Mouse (Mus musculus) ES-E14 (cell line): ENCODE measurements around the gene Fam43a. TPM values are rescaled to one million over a fixed set of nuclear protein-coding genes. Genes with fewer than 3 reads are reported as not detected.

Experiments
- DNase-seq: peaks from one replicate; pipeline ENCODE4 v3.0.0-alpha.2; 2013; ENCODE audit warnings: low read depth, low spot score
- H3K27ac ChIP-seq: 2 replicates; pipeline ENCODE4 v1.5.1; 2012; ENCODE audit warnings: low read depth, mild to moderate bottlenecking, low read length, moderate library complexity, mixed read lengths; ENCODE audit not compliant: poor library complexity, insufficient read depth, severe bottlenecking
- H3K36me3 ChIP-seq: 2 replicates; pipeline ENCODE4 v1.6.1; 2012; ENCODE audit warnings: mild to moderate bottlenecking, low read length, moderate library complexity, mixed read lengths; ENCODE audit not compliant: control insufficient read depth, poor library complexity, insufficient read depth, severe bottlenecking
- H3K4me1 ChIP-seq, 2 experiments: fragments of 150-350 bp in 1 of 2; sonication (generic) in 1 of 2; 2 replicates each; pipeline ENCODE4 v1.6.1; 2012; ENCODE audit warnings: low read length in 2 of 2, mild to moderate bottlenecking in 1 of 2, mixed read lengths in 1 of 2; ENCODE audit not compliant: control insufficient read depth in 2 of 2, insufficient read depth in 2 of 2, poor library complexity in 1 of 2
- H3K4me3 ChIP-seq, 2 experiments: fragments of 150-350 bp in 1 of 2; sonication (generic) in 1 of 2; 2 replicates each; pipeline ENCODE4 v1.5.1; 2012; ENCODE audit warnings: low read length in 2 of 2, low read depth in 1 of 2, mild to moderate bottlenecking in 1 of 2, mixed read lengths in 1 of 2; ENCODE audit not compliant: insufficient read depth in 1 of 2, poor library complexity in 1 of 2, severe bottlenecking in 1 of 2
- H3K9ac ChIP-seq: 2 replicates; pipeline ENCODE4 v1.6.1; 2012; ENCODE audit warnings: low read depth, mild to moderate bottlenecking, low read length, mixed read lengths; ENCODE audit not compliant: poor library complexity, insufficient read depth, severe bottlenecking
- H3K9me3 ChIP-seq: fragments of 150-350 bp; sonication (generic); 2 replicates; pipeline ENCODE4 v1.6.1; 2012; ENCODE audit warnings: low read depth, mild to moderate bottlenecking, low read length; ENCODE audit not compliant: control insufficient read depth, insufficient read depth
- CHD2 ChIP-seq: IDR thresholded peaks from 2 replicates; pipeline ENCODE4 v1.6.1; 2014; ENCODE audit warnings: mild to moderate bottlenecking, low read depth, low read length, inconsistent platforms
- HCFC1 ChIP-seq: IDR thresholded peaks from 2 replicates; pipeline ENCODE4 v1.6.1; 2012; ENCODE audit warnings: low read length, inconsistent platforms, borderline replicate concordance; ENCODE audit not compliant: insufficient read depth
- MAFK ChIP-seq: IDR thresholded peaks from 2 replicates; pipeline ENCODE4 v1.6.1; 2014; ENCODE audit warnings: mild to moderate bottlenecking, low read depth, low read length, inconsistent platforms; ENCODE audit not compliant: insufficient read depth
- ZC3H11A ChIP-seq: IDR thresholded peaks from 2 replicates; pipeline ENCODE4 v1.6.1; 2012; ENCODE audit warnings: low read depth, mild to moderate bottlenecking, inconsistent platforms, low read length, borderline replicate concordance
- ZNF384 ChIP-seq: IDR thresholded peaks from 2 replicates; pipeline ENCODE4 v1.6.1; 2012; ENCODE audit warnings: low read depth, low read length, inconsistent platforms
- in situ Hi-C, 2 experiments: fragments of 600-800 bp; cut with MboI; formaldehyde crosslinking; loops; one replicate each; pipeline ENCODE4 v1.15.1; 2025; ENCODE audit warnings: low sequenced_read_pairs in 2 of 2, inconsistent platforms in 1 of 2; ENCODE audit not compliant: unreplicated experiment in 2 of 2
- total RNA-seq: library from RNA; depleted of rRNA; stranded (reverse); fragments of 300-350 nt; gene quantifications from 2 replicates; pipeline ENCODE4 v1.2.3, GENCODE M21; 2012

The Fam43a gene
- total RNA-seq, 1 experiment: 22.2 TPM

DNA sequence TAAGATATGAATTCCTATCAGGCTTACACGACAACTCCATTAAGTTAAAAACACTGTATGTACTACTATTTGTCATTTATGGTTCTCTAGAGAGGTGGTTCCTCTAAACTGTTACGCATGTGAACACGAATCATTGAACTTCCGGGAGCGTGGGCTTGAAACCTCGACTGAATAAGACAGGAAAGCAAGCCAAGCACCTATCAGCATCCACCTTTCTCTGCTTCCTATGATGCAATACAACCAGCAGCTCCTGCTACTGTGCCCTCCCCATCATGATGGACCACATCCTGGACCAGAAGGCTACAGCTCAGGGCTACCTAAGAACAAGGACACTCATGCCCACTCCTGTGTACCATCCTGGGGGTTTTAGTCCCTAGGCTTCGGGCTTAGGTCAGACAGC lies 24.1 kb downstream of the Fam43a start:
- H3K27ac ChIP-seq: no peak overlapping the region

DNA sequence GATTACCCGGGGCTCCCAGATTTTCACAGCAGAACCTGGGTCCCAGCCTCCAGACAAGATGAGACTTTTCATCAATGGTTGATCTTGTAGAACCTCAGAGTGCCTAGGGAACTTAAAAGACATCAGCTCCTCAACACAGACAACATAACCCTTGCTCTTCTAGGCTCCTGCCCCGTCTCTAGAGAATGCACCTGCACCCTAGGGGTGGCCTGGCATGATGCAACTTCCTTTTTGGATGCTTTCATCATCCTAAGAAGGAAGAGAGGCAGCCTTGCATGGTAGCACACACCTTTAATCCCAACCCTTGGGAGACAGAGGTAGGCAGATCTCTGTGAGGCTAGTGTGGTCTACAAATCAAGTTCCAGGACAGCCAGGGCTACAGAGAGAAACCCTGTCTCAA lies 25.1 kb downstream of the Fam43a start:
- Histone ChIP-seq H3K4me3 (no peak overlapping the region), H3K4me1 (peaks cover 2 to 5% of the 10 kb centered on the region in 2 experiments), H3K9ac (no peak overlapping the region), H3K36me3 (no peaks in the 10 kb centered on the region), H3K9me3 (no peaks in the 10 kb centered on the region), H3K27ac (no peak overlapping the region)
- no peak for DNase-seq
- TF ChIP-seq CHD2: no peak
- no peak for TF ChIP-seq HCFC1
- no peak for TF ChIP-seq MAFK
- TF ChIP-seq ZC3H11A: no peak
- TF ChIP-seq ZNF384: no peak
- in situ Hi-C loops: no loop called here

More for the DNA sequence above, 24.1 kb downstream of the Fam43a start:
- Histone ChIP-seq H3K9ac (no peak overlapping the region), H3K36me3 (no peaks in the 10 kb centered on the region), H3K4me1 (peaks cover 2 to 5% of the 10 kb centered on the region in 2 experiments), H3K9me3 (no peaks in the 10 kb centered on the region), H3K4me3 (no peak overlapping the region)
- no peak for DNase-seq
- TF ChIP-seq ZNF384 (no peak), MAFK (no peak), CHD2 (no peak), ZC3H11A (no peak), HCFC1 (no peak)
- in situ Hi-C loops: no loop called here

DNA sequence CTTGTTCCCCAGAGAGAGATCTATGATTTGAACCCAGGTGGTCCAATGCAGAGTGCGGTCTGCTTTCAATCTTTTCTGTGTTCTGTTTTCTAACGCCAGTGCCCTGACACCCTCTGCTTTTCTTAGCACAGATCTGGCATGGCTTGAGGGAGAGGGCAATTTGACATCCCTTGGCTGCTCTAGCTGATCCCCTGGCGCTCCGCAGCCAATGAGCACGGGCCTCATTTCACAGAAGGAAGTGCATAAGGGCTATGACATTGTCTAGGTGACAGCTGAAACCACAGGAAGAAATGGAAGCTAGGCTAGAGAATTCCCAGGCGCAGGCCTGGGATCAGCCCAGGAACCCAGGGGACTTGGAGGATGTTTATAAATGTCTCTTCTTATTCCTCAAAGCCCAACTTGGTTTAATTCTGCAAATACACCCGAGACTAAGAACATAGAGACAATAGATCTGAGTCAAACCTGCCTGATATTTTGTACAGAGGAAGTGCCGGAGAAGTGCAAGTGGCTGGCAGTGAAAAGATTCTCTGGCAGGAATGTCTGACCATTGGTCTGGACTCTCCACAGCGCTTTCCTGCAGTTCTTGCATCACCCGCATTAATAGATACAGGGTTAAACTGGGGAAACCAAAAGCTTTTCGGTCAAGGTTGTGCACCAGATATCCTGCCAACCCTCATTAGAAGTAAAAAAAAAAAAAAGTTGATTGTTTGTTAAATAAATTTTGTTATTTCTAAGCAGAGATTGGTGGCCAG lies 28.2 kb downstream of the Fam43a start:
- no peaks in the 10 kb centered on the region for H3K9me3 ChIP-seq
- H3K4me3 ChIP-seq: no peak overlapping the region
- H3K27ac ChIP-seq: no peak overlapping the region
- no peak for TF ChIP-seq ZNF384
- no peak for TF ChIP-seq HCFC1
- TF ChIP-seq ZC3H11A: no peak
- TF ChIP-seq MAFK: no peak
- no peak for TF ChIP-seq CHD2
- no peak overlapping the region for H3K9ac ChIP-seq
- in situ Hi-C loops: no loop called here
- no peaks in the 10 kb centered on the region for H3K36me3 ChIP-seq
- no peak for DNase-seq
- peaks cover 2 to 5% of the 10 kb centered on the region in 2 experiments for H3K4me1 ChIP-seq

DNA sequence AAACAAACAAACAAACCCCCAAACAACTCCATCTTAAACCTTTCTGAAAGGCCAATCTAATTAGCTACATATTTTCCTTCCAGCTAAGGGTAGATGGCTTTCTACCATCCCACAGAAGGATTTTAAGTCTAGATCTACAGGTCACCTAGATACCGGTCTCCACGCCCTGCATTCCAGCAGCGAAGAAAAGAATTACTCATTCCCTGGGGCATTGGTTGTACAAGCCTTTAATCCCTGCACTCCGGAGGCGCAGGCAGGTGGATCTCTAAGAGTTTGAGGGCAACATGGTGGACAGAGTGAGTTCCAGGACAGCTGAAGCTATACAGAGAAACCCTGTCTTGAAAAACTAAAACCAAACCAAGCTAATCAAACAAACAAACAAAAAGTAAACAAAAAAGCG lies 28.9 kb downstream of the Fam43a start:
- in situ Hi-C loops: no loop called here
- H3K9me3 ChIP-seq: no peaks in the 10 kb centered on the region
- TF ChIP-seq HCFC1 (no peak), MAFK (no peak), ZNF384 (no peak), ZC3H11A (no peak), CHD2 (no peak)

More for the DNA sequence above, 28.9 kb downstream of the Fam43a start:
- Histone ChIP-seq H3K4me1 (peaks cover 2 to 5% of the 10 kb centered on the region in 2 experiments), H3K36me3 (no peaks in the 10 kb centered on the region), H3K27ac (no peak overlapping the region), H3K4me3 (no peak overlapping the region), H3K9ac (no peak overlapping the region)
- DNase-seq: no peak
